ENCODE assay signal across 16 mouse cellular contexts in genomic region chr15:77354496-77354847, GRCm38 (mm10). TPM values are rescaled to one million over a fixed set of nuclear protein-coding genes. Genes with fewer than 3 reads are reported as not detected.
DNase-seq lines count a peak whose midpoint lies in the region; ATAC-seq and TF ChIP-seq lines count a peak whose summit lies in the region.
"Had no signal": no experiment of that assay in that cellular context is flagged by ENCODE, and none has a peak within 500 bp of the region (broad histone marks: within the 10 kb centered on the region; RNA-seq: fewer than 3 reads in every experiment).

No protein-coding gene starts in this region.

- no peaks in the 10 kb centered on the region for H3K36me3 ChIP-seq in heart, embryonic 12.5 days
- no peaks in the 10 kb centered on the region for H3K36me3 ChIP-seq in neural tube, embryonic 13.5 days
- no peaks in the 10 kb centered on the region for H3K36me3 ChIP-seq in hindbrain, postnatal 0 days (ENCODE audit: insufficient read depth, low read length)
- H3K36me3 ChIP-seq: embryonic facial prominence, embryonic 12.5 days; stomach, embryonic 15.5 days had no signal

- no peaks in the 10 kb centered on the region for H3K27me3 ChIP-seq in heart, embryonic 12.5 days (replicated peaks)
- no peaks in the 10 kb centered on the region for H3K27me3 ChIP-seq in neural tube, embryonic 13.5 days
- no peaks in the 10 kb centered on the region for H3K27me3 ChIP-seq in hindbrain, postnatal 0 days (ENCODE audit: insufficient read depth, low read length)
- H3K27me3 ChIP-seq: embryonic facial prominence, embryonic 12.5 days; stomach, embryonic 15.5 days had no signal

- WGBS in heart, embryonic 12.5 days: 38% methylated on average over 4 of the region's 4 CpGs
- WGBS in neural tube, embryonic 13.5 days: 49% methylated on average over 4 of the region's 4 CpGs
- WGBS in hindbrain, postnatal 0 days: 47% methylated on average over 4 of the region's 4 CpGs

- no peak overlapping the region for H3K4me2 ChIP-seq in heart, embryonic 12.5 days
- no peak overlapping the region for H3K4me2 ChIP-seq in neural tube, embryonic 13.5 days
- H3K4me2 ChIP-seq in hindbrain, postnatal 0 days (ENCODE audit: low read depth, low read length): no peak overlapping the region
- H3K4me2 ChIP-seq: embryonic facial prominence, embryonic 12.5 days; stomach, embryonic 15.5 days had no signal

- no peak overlapping the region for H3K9ac ChIP-seq in heart, embryonic 12.5 days
- 0 out of 2 replicates have a peak overlapping the region, but pooled peaks have one; percentile 9 for H3K9ac ChIP-seq in neural tube, embryonic 13.5 days
- no peak overlapping the region for H3K9ac ChIP-seq in hindbrain, postnatal 0 days (replicated peaks; ENCODE audit: low read length)
- H3K9ac ChIP-seq: embryonic facial prominence, embryonic 12.5 days; stomach, embryonic 15.5 days had no signal

- H3K4me1 ChIP-seq in heart, embryonic 12.5 days (replicated peaks): peaks cover 52% of the 10 kb centered on the region
- H3K4me1 ChIP-seq in neural tube, embryonic 13.5 days (replicated peaks): peaks cover 56% of the 10 kb centered on the region
- H3K4me1 ChIP-seq in hindbrain, postnatal 0 days (ENCODE audit: insufficient read depth, low read length): peaks cover 15% of the 10 kb centered on the region

- H3K4me3 ChIP-seq in heart, embryonic 12.5 days: no peak overlapping the region
- H3K4me3 ChIP-seq in neural tube, embryonic 13.5 days: no peak overlapping the region
- H3K4me3 ChIP-seq in hindbrain, postnatal 0 days (ENCODE audit: low read length): no peak overlapping the region
- H3K4me3 ChIP-seq in gastrocnemius, adult 2 months: no peak overlapping the region
- H3K4me3 ChIP-seq: embryonic facial prominence, embryonic 12.5 days; layer of hippocampus, adult 2 months; stomach, embryonic 15.5 days had no signal

- TF ChIP-seq CTCF in hindbrain, postnatal 0 days (IDR thresholded peaks at IDR 0.05; ENCODE audit: low read depth): no peak
- no peak for TF ChIP-seq CTCF in gastrocnemius, adult 2 months (IDR thresholded peaks at IDR 0.05)

- no peak for ATAC-seq in heart, embryonic 12.5 days (ENCODE audit: insufficient number of reproducible peaks, low FRiP score)
- ATAC-seq in neural tube, embryonic 13.5 days (ENCODE audit: low read depth): no peak
- 0 out of 2 replicates have a peak, but pooled peaks have one; percentile 6 for ATAC-seq in hindbrain, postnatal 0 days

- intact Hi-C loops in gastrocnemius, adult 2 months (cut with DNase I): no loop called here

- no peak for DNase-seq in heart, adult 18-20 months
- no peak for DNase-seq in neural tube, embryonic 10.5 days (ENCODE audit: extremely low spot score, low spot score)
- DNase-seq in hindbrain, postnatal 0 days (ENCODE audit: low spot score): no peak
- no peak for DNase-seq in gastrocnemius, adult 2 months
- no peak for DNase-seq in layer of hippocampus, postnatal 10 days (ENCODE audit: low spot score in 2 of 2)
- DNase-seq: kidney, adult 11 months; lung, postnatal 36 days; thymus, postnatal 36 days had no signal

- no peaks in the 10 kb centered on the region for H3K9me3 ChIP-seq in heart, embryonic 12.5 days (replicated peaks)
- no peaks in the 10 kb centered on the region for H3K9me3 ChIP-seq in neural tube, embryonic 13.5 days
- no peaks in the 10 kb centered on the region for H3K9me3 ChIP-seq in hindbrain, postnatal 0 days (ENCODE audit: low read length)
- H3K9me3 ChIP-seq: embryonic facial prominence, embryonic 12.5 days; stomach, embryonic 15.5 days had no signal

- peak overlapping the region; percentile 79 for H3K27ac ChIP-seq in heart, embryonic 12.5 days (ENCODE audit: poor library complexity, severe bottlenecking)
- H3K27ac ChIP-seq in neural tube, embryonic 13.5 days (replicated peaks): peak overlapping the region; percentile 62
- peak overlapping the region; percentile 70; the same call in 1 of the 2 replicates for H3K27ac ChIP-seq in hindbrain, postnatal 0 days
- H3K27ac ChIP-seq in gastrocnemius, adult 2 months: no peak overlapping the region
- H3K27ac ChIP-seq: layer of hippocampus, adult 2 months; stomach, embryonic 15.5 days had no signal

RNA-seq across cellular contexts. Expression of gene Apol7a, which starts 44.4 kb away (rescaled TPM):
- 0.19 TPM in 1 of 2 replicates, not detected in the other for polyA plus RNA-seq in heart, embryonic 12.5 days (2016; fragmentation: Nextera tagmentation; extraction: Ambion mirVana)
- under 1 TPM in 1 of 2 experiments, not detected in 1; 0.13 TPM for total RNA-seq in heart, adult 18-20 months (2021)
- polyA plus RNA-seq in neural tube, embryonic 13.5 days (2015; fragmentation: Nextera tagmentation; extraction: Ambion mirVana): 0.29 TPM in 1 of 2 replicates, not detected in the other
- total RNA-seq in hindbrain, postnatal 0 days (2014; rRNA removed): not detected in 2 replicates
- not detected in 2 replicates for polyA plus RNA-seq in hindbrain, postnatal 0 days (2015; fragmentation: Nextera tagmentation; extraction: Ambion mirVana)
- total RNA-seq in gastrocnemius, adult 2 months (2021): 1 to 10 TPM in 1 of 2 experiments, under 1 TPM in 1; 0.31 to 1.2 TPM
- under 1 TPM; 0.32 to 0.42 TPM for total RNA-seq in layer of hippocampus, postnatal 10 days (2021)
- total RNA-seq: granulocyte monocyte progenitor cell, adult 5-6 weeks; layer of hippocampus, adult 2 months had no signal
- polyA plus RNA-seq: embryonic facial prominence, embryonic 12.5 days; limb, embryonic 11.5 days had no signal

RNA-seq across cellular contexts. Expression of gene Rbfox2, which starts 47.7 kb away (rescaled TPM):
- 87.6 and 97.4 TPM in 2 replicates for polyA plus RNA-seq in heart, embryonic 12.5 days (2016; fragmentation: Nextera tagmentation; extraction: Ambion mirVana)
- 10 to 100 TPM; 86.5 to 90.5 TPM for total RNA-seq in heart, adult 18-20 months (2021)
- polyA plus RNA-seq in neural tube, embryonic 13.5 days (2015; fragmentation: Nextera tagmentation; extraction: Ambion mirVana): 136 and 156 TPM in 2 replicates
- 294 and 339 TPM in 2 replicates for total RNA-seq in hindbrain, postnatal 0 days (2014; rRNA removed)
- 84.1 and 91.9 TPM in 2 replicates for polyA plus RNA-seq in hindbrain, postnatal 0 days (2015; fragmentation: Nextera tagmentation; extraction: Ambion mirVana)
- 10 to 100 TPM; 48.2 to 78.6 TPM for total RNA-seq in gastrocnemius, adult 2 months (2021)
- 100 to 1,000 TPM; 232 to 253 TPM for total RNA-seq in layer of hippocampus, postnatal 10 days (2021)

RNA-seq across cellular contexts. Expression of gene Apol9a, which starts 56.5 kb away (rescaled TPM):
- polyA plus RNA-seq in heart, embryonic 12.5 days (2016; fragmentation: Nextera tagmentation; extraction: Ambion mirVana): 0.74 and 0.76 TPM in 2 replicates
- total RNA-seq in heart, adult 18-20 months (2021): under 1 TPM; 0.30 to 0.62 TPM
- 0.41 and 0.43 TPM in 2 replicates for polyA plus RNA-seq in neural tube, embryonic 13.5 days (2015; fragmentation: Nextera tagmentation; extraction: Ambion mirVana)
- total RNA-seq in hindbrain, postnatal 0 days (2014; rRNA removed): 0.43 and 7.8 TPM in 2 replicates
- polyA plus RNA-seq in hindbrain, postnatal 0 days (2015; fragmentation: Nextera tagmentation; extraction: Ambion mirVana): 1.0 and 1.2 TPM in 2 replicates
- not detected for total RNA-seq in gastrocnemius, adult 2 months (2021)
- total RNA-seq in layer of hippocampus, postnatal 10 days (2021): under 1 TPM in 1 of 2 experiments, not detected in 1; 0.83 TPM
- total RNA-seq: granulocyte monocyte progenitor cell, adult 5-6 weeks; layer of hippocampus, adult 2 months had no signal
- polyA plus RNA-seq: embryonic facial prominence, embryonic 12.5 days; limb, embryonic 11.5 days; liver, embryonic 16.5 days had no signal
